Mouse (Mus musculus): ENCODE measurements around the gene Sh2b3.

- TF ChIP-seq POLR2A (IDR thresholded peaks at IDR 0.05; ENCODE audit: borderline replicate concordance, low read depth, low read length) (no peak), CTCF (IDR thresholded peaks at IDR 0.05; ENCODE audit: low read depth, low read length) (no peak)
Measured at GRCm38 (mm10) chr5:121875041-121875440, 37.6 kb upstream of the Sh2b3 start.
